Mouse (Mus musculus): ENCODE data around the gene Ttc4. TPM values are rescaled to one million over a fixed set of nuclear protein-coding genes. Genes with fewer than 3 reads are reported as not detected.

Gene Ttc4
- polyA plus RNA-seq, 1 experiment: 127 TPM

DNA sequence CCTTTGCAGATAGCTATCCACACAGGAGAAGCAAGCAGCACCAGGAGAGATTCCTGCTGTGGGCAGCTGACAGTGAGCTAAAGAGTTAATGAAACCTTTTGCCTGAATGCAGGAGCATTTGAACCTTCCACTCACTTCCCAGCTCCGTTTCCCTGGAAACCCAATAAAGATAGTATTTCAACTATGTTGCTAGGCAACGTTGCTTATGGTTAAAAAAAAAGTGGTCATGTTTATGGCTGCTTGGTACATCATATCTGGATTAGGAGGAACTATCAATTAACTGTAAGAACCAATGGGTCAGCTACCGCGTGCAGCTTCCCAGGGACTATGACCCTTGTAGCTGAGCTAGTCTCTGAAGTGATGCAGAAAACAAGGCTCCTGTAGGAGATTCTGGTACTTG is 22.1 kb upstream of the Ttc4 start:
- Histone ChIP-seq H3K4me3 (replicated peaks; ENCODE audit: insufficient read depth, low read depth, low read length) (no peak overlapping the region), H3K27me3 (ENCODE audit: control insufficient read depth, insufficient read depth, low read length) (no peaks in the 10 kb centered on the region), H3K4me1 (ENCODE audit: control insufficient read depth, insufficient read depth, low read length) (peaks cover 10% of the 10 kb centered on the region), H3K27ac (ENCODE audit: insufficient read depth, low read length) (no peak overlapping the region)
- DNase-seq: no peak
- TF ChIP-seq POLR2A (IDR thresholded peaks at IDR 0.05; ENCODE audit: borderline replicate concordance, insufficient read depth, low read length) (no peak), CTCF (IDR thresholded peaks at IDR 0.05; ENCODE audit: borderline replicate concordance, insufficient read depth, low read depth, low read length) (no peak)
- WGBS: 57% methylated on average over 4 of the region's 4 CpGs

DNA sequence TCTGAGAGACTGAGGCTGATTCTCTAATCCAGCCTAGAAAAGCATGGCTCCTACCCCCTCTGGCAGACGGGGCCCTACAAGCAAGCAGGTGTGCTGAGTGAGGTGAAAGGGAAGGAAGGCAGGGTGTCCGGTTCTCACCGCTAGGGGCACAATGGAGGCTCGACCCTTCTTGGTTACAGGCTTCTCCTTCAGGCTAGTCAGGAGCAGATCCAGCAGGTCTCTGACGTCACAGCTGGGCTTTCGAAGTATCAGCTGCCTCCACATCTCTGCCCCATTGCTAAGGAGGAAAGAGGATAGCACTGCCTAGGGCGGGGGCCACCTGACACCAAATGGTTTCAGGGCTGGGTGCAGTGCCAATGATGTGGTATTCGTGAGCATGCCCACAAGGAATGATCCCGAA is 21.2 kb upstream of the Ttc4 start:
- Histone ChIP-seq H3K27me3 (ENCODE audit: control insufficient read depth, insufficient read depth, low read length) (no peaks in the 10 kb centered on the region), H3K27ac (ENCODE audit: insufficient read depth, low read length) (no peak overlapping the region), H3K4me1 (ENCODE audit: control insufficient read depth, insufficient read depth, low read length) (peaks cover 8% of the 10 kb centered on the region), H3K4me3 (replicated peaks; ENCODE audit: insufficient read depth, low read depth, low read length) (no peak overlapping the region)
- TF ChIP-seq CTCF (IDR thresholded peaks at IDR 0.05; ENCODE audit: borderline replicate concordance, insufficient read depth, low read depth, low read length) (peak; percentile 61), POLR2A (IDR thresholded peaks at IDR 0.05; ENCODE audit: borderline replicate concordance, insufficient read depth, low read length) (no peak)
- no peak for DNase-seq
- 20% methylated on average over 9 of the region's 9 CpGs for WGBS

GRCm38 (mm10) chr4:106693841-106694430 is 15.2 kb upstream of the Ttc4 start:
- WGBS: 78% methylated on average over 15 of the region's 15 CpGs
- TF ChIP-seq POLR2A (IDR thresholded peaks at IDR 0.05; ENCODE audit: borderline replicate concordance, insufficient read depth, low read length): no peak
- TF ChIP-seq CTCF (IDR thresholded peaks at IDR 0.05; ENCODE audit: borderline replicate concordance, insufficient read depth, low read depth, low read length): no peak
- Histone ChIP-seq H3K27me3 (ENCODE audit: control insufficient read depth, insufficient read depth, low read length) (no peaks in the 10 kb centered on the region), H3K27ac (ENCODE audit: insufficient read depth, low read length) (no peak overlapping the region), H3K4me1 (ENCODE audit: control insufficient read depth, insufficient read depth, low read length) (no peaks in the 10 kb centered on the region), H3K4me3 (replicated peaks; ENCODE audit: insufficient read depth, low read depth, low read length) (no peak overlapping the region)
- no peak for DNase-seq

DNA sequence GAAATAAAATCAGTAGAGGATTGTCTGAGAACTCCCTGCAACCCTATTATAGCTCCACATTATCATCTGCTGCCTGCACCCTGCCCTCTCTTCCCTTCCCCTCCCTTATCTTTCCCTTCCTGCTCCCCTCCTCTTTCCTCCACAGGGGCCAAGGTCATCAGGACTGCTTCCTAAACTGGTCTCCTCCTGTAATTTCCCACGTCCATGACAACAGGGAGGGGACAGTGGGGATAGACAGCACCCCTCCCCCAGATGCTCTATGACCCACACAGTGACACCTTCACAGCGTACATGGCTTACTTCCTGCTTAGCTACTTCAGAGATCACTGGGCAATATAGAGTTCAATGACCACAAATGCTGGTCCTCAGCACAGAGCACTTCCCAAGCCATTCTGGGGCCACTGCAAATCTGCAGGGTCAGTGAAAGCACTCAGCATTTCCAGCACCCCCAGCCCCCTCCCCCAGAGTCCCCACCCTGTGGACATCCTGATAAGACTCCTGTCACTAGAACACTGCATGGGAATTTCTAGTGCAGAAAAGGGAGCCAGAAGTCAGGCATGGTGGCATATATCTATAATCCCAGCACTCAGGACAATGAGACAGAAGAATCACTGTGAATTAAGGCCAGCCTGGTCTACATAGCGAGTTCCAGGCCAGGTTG is 10.0 kb upstream of the Ttc4 start:
- Histone ChIP-seq H3K4me1 (ENCODE audit: control insufficient read depth, insufficient read depth, low read length) (no peaks in the 10 kb centered on the region), H3K4me3 (replicated peaks; ENCODE audit: insufficient read depth, low read depth, low read length) (no peak overlapping the region), H3K27me3 (ENCODE audit: control insufficient read depth, insufficient read depth, low read length) (no peaks in the 10 kb centered on the region; the same call in 1 of the 2 replicates), H3K27ac (ENCODE audit: insufficient read depth, low read length) (no peak overlapping the region)
- TF ChIP-seq CTCF (IDR thresholded peaks at IDR 0.05; ENCODE audit: borderline replicate concordance, insufficient read depth, low read depth, low read length) (no peak), POLR2A (IDR thresholded peaks at IDR 0.05; ENCODE audit: borderline replicate concordance, insufficient read depth, low read length) (no peak)
- DNase-seq: no peak
- WGBS: 51% methylated on average over 3 of the region's 3 CpGs

GRCm38 (mm10) chr4:106680955-106681354 is 2.2 kb upstream of the Ttc4 start:
- Histone ChIP-seq H3K4me1 (ENCODE audit: control insufficient read depth, insufficient read depth, low read length) (peaks cover 3% of the 10 kb centered on the region; the same call in 1 of the 2 replicates), H3K27me3 (ENCODE audit: control insufficient read depth, insufficient read depth, low read length) (no peaks in the 10 kb centered on the region), H3K4me3 (replicated peaks; ENCODE audit: insufficient read depth, low read depth, low read length) (no peak overlapping the region), H3K27ac (ENCODE audit: insufficient read depth, low read length) (no peak overlapping the region)
- 41% methylated on average over 2 of the region's 2 CpGs for WGBS
- TF ChIP-seq POLR2A (IDR thresholded peaks at IDR 0.05; ENCODE audit: borderline replicate concordance, insufficient read depth, low read length) (no peak), CTCF (IDR thresholded peaks at IDR 0.05; ENCODE audit: borderline replicate concordance, insufficient read depth, low read depth, low read length) (no peak)
- no peak for DNase-seq

DNA sequence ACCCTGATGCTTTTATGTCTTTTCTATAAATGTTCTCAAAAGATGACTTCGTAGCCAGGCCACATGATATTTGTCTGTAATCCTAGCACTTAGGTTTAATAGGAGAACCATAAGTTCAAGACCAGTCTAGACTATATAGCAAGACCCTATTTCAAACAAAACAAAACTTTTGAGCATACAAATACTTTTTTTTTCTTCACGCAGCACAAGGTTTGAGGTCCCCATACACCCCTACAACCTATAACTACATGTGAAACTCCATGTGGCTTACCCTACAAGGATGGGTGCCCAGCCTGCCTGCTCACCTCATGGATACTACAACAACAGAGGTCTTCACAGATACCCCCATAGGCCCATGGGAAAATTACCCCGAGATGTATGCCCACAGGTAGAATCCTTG is 408 bp upstream of the Ttc4 start:
- H3K4me1 ChIP-seq (ENCODE audit: control insufficient read depth, insufficient read depth, low read length): peaks cover 3% of the 10 kb centered on the region; the same call in 1 of the 2 replicates
- TF ChIP-seq CTCF (IDR thresholded peaks at IDR 0.05; ENCODE audit: borderline replicate concordance, insufficient read depth, low read depth, low read length) (no peak), POLR2A (IDR thresholded peaks at IDR 0.05; ENCODE audit: borderline replicate concordance, insufficient read depth, low read length) (no peak)
- H3K4me3 ChIP-seq (replicated peaks; ENCODE audit: insufficient read depth, low read depth, low read length): peak overlapping the region; percentile 82
- no peak for DNase-seq
- no peaks in the 10 kb centered on the region for H3K27me3 ChIP-seq (ENCODE audit: control insufficient read depth, insufficient read depth, low read length)
- whole genome bisulfite sequencing: 46% methylated on average over 3 of the region's 3 CpGs
- no peak overlapping the region for H3K27ac ChIP-seq (ENCODE audit: insufficient read depth, low read length)

DNA sequence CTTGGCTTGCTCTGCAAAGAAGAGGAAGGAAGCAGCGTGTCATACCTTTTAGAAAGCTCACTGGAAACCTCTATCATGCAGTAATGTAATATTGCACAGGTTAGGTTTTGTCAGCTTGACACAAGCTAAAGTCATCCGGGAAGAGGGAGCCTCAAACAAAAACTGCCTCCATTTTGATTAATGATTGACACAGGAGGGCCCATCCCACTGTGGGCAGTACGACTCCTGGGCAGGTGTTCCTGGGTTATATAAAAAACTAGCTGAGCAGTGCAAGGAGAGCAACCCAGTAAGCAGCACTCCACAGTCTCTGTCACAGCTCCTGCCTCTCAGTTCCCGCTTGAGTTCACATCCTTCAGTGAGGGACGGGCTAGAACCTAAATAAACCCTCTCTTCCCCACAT is 2.0 kb downstream of the Ttc4 start:
- no peak for TF ChIP-seq POLR2A (IDR thresholded peaks at IDR 0.05; ENCODE audit: borderline replicate concordance, insufficient read depth, low read length)
- TF ChIP-seq CTCF (IDR thresholded peaks at IDR 0.05; ENCODE audit: borderline replicate concordance, insufficient read depth, low read depth, low read length): no peak
- no peaks in the 10 kb centered on the region for H3K27me3 ChIP-seq (ENCODE audit: control insufficient read depth, insufficient read depth, low read length)
- no peak overlapping the region for H3K4me3 ChIP-seq (replicated peaks; ENCODE audit: insufficient read depth, low read depth, low read length)
- no peak overlapping the region for H3K27ac ChIP-seq (ENCODE audit: insufficient read depth, low read length)
- peaks cover 3% of the 10 kb centered on the region; the same call in 1 of the 2 replicates for H3K4me1 ChIP-seq (ENCODE audit: control insufficient read depth, insufficient read depth, low read length)
- no peak for DNase-seq
- 91% methylated on average over 5 of the region's 5 CpGs for WGBS

- TF ChIP-seq POLR2A (IDR thresholded peaks at IDR 0.05; ENCODE audit: borderline replicate concordance, insufficient read depth, low read length) (no peak), CTCF (IDR thresholded peaks at IDR 0.05; ENCODE audit: borderline replicate concordance, insufficient read depth, low read depth, low read length) (no peak)
- H3K4me1 ChIP-seq (ENCODE audit: control insufficient read depth, insufficient read depth, low read length): no peaks in the 10 kb centered on the region
- no peak overlapping the region for H3K27ac ChIP-seq (ENCODE audit: insufficient read depth, low read length)
- H3K27me3 ChIP-seq (ENCODE audit: control insufficient read depth, insufficient read depth, low read length): no peaks in the 10 kb centered on the region
- 94% methylated on average over 2 of the region's 2 CpGs for WGBS
- DNase-seq: no peak
- no peak overlapping the region for H3K4me3 ChIP-seq (replicated peaks; ENCODE audit: insufficient read depth, low read depth, low read length)
Observed at GRCm38 (mm10) chr4:106666546-106666945, 12.2 kb downstream of the Ttc4 start.
